Mouse (Mus musculus) mouse embryonic stem cell (cell line): ENCODE measurements around the gene Nfkb1.

Experiments used
- in situ Hi-C, 2 experiments: fragments of 300-500 bp; cut with MboI; formaldehyde crosslinking; loops; 1 replicate in 1 of 2; 3 replicates in 1 of 2; pipeline ENCODE4 v1.14.3; 2019 to 2020; ENCODE audit warnings: low sequenced_read_pairs in 2 of 2, low pct_unique_long_range_greater_than_20kb in 1 of 2, mixed read lengths in 1 of 2; ENCODE audit not compliant: unreplicated experiment in 1 of 2

The Nfkb1 gene

GRCm38 (mm10) chr3:135691191-135692131 lies at the start of gene Nfkb1:
TSS of gene Nfkb1 (minus strand) at chr3:135691547.
- in situ Hi-C loops: no loop called here

- in situ Hi-C loops: loop anchor here (25.0 kb wide), 1 partner anchor 453 kb away; the partner anchor contains the start of gene Bdh2 (in 2 of the 2)
These were observed 49.4 kb upstream of the Nfkb1 start for GRCm38 (mm10) chr3:135740711-135741110.

- in situ Hi-C loops: loop anchor here (5.0 to 25.0 kb wide), 3 partner anchors 332 to 447 kb away; partner anchors contain the start of gene Bdh2 (in 2 of the 2)
These were observed 43.4 kb upstream of the Nfkb1 start for GRCm38 (mm10) chr3:135734736-135735135.

GRCm38 (mm10) chr3:135732747-135733445 lies 41.5 kb upstream of the Nfkb1 start:
- in situ Hi-C loops: loop anchor here (5.0 to 25.0 kb wide), 3 partner anchors 331 to 446 kb away; partner anchors contain the start of gene Bdh2 (in 2 of the 2)

GRCm38 (mm10) chr3:135731292-135732047 lies 40.1 kb upstream of the Nfkb1 start:
- in situ Hi-C loops: loop anchor here (5.0 to 25.0 kb wide), 3 partner anchors 329 to 444 kb away; partner anchors contain the start of gene Bdh2 (in 2 of the 2)

- in situ Hi-C loops: loop anchor here (5.0 to 25.0 kb wide), 3 partner anchors 328 to 443 kb away; partner anchors contain the start of gene Bdh2 (in 2 of the 2)
These were observed 39.4 kb upstream of the Nfkb1 start for GRCm38 (mm10) chr3:135730790-135731189.

- in situ Hi-C loops: loop anchor here (25.0 kb wide), 1 partner anchor 442 kb away; the partner anchor contains the start of gene Bdh2 (in 2 of the 2)
These were observed 38.2 kb upstream of the Nfkb1 start for GRCm38 (mm10) chr3:135729575-135729974.

GRCm38 (mm10) chr3:135728900-135729299 lies 37.6 kb upstream of the Nfkb1 start:
- in situ Hi-C loops: loop anchor here (25.0 kb wide), 1 partner anchor 442 kb away; the partner anchor contains the start of gene Bdh2 (in 2 of the 2)

- in situ Hi-C loops: loop anchor here (25.0 kb wide), 1 partner anchor 440 kb away; the partner anchor contains the start of gene Bdh2 (in 2 of the 2)
These were observed 36.0 kb upstream of the Nfkb1 start for GRCm38 (mm10) chr3:135727339-135727738.

- in situ Hi-C loops: loop anchor here (25.0 kb wide), 1 partner anchor 439 kb away; the partner anchor contains the start of gene Bdh2 (in 2 of the 2)
These were observed 35.4 kb upstream of the Nfkb1 start for GRCm38 (mm10) chr3:135726521-135727275.

- in situ Hi-C loops: loop anchor here (25.0 kb wide), 1 partner anchor 439 kb away; the partner anchor contains the start of gene Bdh2 (in 2 of the 2)
These were observed 34.7 kb upstream of the Nfkb1 start for GRCm38 (mm10) chr3:135726023-135726422.

- in situ Hi-C loops: no loop called here
These were observed 30.8 kb upstream of the Nfkb1 start for GRCm38 (mm10) chr3:135722104-135722503.

GRCm38 (mm10) chr3:135719969-135720368 lies 28.6 kb upstream of the Nfkb1 start:
- in situ Hi-C loops: no loop called here

- in situ Hi-C loops: no loop called here
These were observed 27.8 kb upstream of the Nfkb1 start for GRCm38 (mm10) chr3:135719179-135719532.

GRCm38 (mm10) chr3:135718323-135719178 lies 27.2 kb upstream of the Nfkb1 start:
- in situ Hi-C loops: no loop called here
